Mouse (Mus musculus) ES-Bruce4 (cell line): Measurements from ENCODE around the gene Rela. TPM values are rescaled to one million over a fixed set of nuclear protein-coding genes. Genes with fewer than 3 reads are reported as not detected.

Experiments used
- H3K27ac ChIP-seq: 2 replicates; pipeline ENCODE4 v1.5.1; 2012; ENCODE audit warnings: low read length, inconsistent platforms; ENCODE audit not compliant: insufficient read depth
- H3K27me3 ChIP-seq: 2 replicates; pipeline ENCODE4 v1.6.1; 2012; ENCODE audit warnings: mild to moderate bottlenecking, low read length, inconsistent platforms; ENCODE audit not compliant: control insufficient read depth, poor library complexity, insufficient read depth, severe bottlenecking
- H3K36me3 ChIP-seq: 2 replicates; pipeline ENCODE4 v1.6.1; 2012; ENCODE audit warnings: inconsistent platforms, mild to moderate bottlenecking, low read length, moderate library complexity; ENCODE audit not compliant: control insufficient read depth, poor library complexity, insufficient read depth, severe bottlenecking
- H3K4me1 ChIP-seq: one replicate; pipeline ENCODE4 v1.8.1; 2011; ENCODE audit warnings: low read length; ENCODE audit not compliant: control insufficient read depth, insufficient read depth
- H3K4me3 ChIP-seq: 2 replicates; pipeline ENCODE4 v1.5.1; 2011; ENCODE audit warnings: low read depth, mild to moderate bottlenecking, low read length
- H3K9ac ChIP-seq: 2 replicates; pipeline ENCODE4 v1.6.1; 2012; ENCODE audit warnings: low read depth, mild to moderate bottlenecking, inconsistent platforms; ENCODE audit not compliant: poor library complexity, severe bottlenecking
- H3K9me3 ChIP-seq: replicated peaks from 2 replicates; pipeline ENCODE4 v1.6.1; 2012; ENCODE audit warnings: mild to moderate bottlenecking, low read length, inconsistent platforms; ENCODE audit not compliant: control insufficient read depth, poor library complexity, insufficient read depth, severe bottlenecking
- CTCF ChIP-seq: IDR thresholded peaks from one replicate; pipeline ENCODE4 v1.8.1; 2011; ENCODE audit warnings: low read depth, low read length
- EP300 ChIP-seq: IDR thresholded peaks from 2 replicates; pipeline ENCODE4 v1.6.1; 2011; ENCODE audit warnings: low read depth, low read length; ENCODE audit not compliant: insufficient read depth
- POLR2A ChIP-seq: IDR thresholded peaks from one replicate; pipeline ENCODE4 v1.8.1; 2011; ENCODE audit warnings: low read length; ENCODE audit not compliant: insufficient read depth
- polyA plus RNA-seq: library from polyadenylated mRNA; stranded (reverse); fragments of >200 nt; gene quantifications from 2 replicates; pipeline ENCODE4 v1.2.4, GENCODE M21; 2011; ENCODE audit warnings: low read depth; ENCODE audit not compliant: missing spikeins, insufficient read depth, insufficient read length

Rela gene
- polyA plus RNA-seq, 1 experiment: 28.5 TPM

DNA sequence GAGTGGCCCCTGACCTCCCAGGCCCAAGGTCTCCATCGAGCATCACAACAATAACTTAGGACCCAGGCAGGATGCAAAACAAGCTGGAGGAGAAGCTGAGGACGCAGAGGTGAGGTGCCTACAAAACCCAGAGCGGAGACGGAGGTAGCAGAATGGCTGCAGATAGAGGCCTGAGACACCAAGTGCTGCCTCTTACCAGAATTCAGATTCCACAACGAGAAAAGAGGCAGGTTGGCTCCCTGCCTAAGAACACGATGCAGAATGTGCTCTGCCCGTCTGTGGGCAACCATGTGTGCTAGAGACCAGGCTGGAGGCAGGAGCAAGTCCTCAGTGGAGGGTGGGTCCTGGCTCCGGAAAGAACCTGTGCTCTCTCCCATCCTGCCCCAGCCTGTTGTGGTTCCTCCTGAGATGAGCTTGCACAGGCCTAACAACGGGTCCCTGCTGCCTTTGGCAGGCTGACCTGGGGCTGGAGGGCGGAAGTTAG is 55.7 kb downstream of the Rela start:
- TF ChIP-seq EP300 (no peak), POLR2A (no peak), CTCF (no peak)
- Histone ChIP-seq H3K27ac (no peak overlapping the region), H3K9me3 (no peaks in the 10 kb centered on the region), H3K4me1 (peaks cover 2% of the 10 kb centered on the region), H3K36me3 (no peaks in the 10 kb centered on the region), H3K4me3 (no peak overlapping the region), H3K9ac (no peak overlapping the region), H3K27me3 (no peaks in the 10 kb centered on the region)

DNA sequence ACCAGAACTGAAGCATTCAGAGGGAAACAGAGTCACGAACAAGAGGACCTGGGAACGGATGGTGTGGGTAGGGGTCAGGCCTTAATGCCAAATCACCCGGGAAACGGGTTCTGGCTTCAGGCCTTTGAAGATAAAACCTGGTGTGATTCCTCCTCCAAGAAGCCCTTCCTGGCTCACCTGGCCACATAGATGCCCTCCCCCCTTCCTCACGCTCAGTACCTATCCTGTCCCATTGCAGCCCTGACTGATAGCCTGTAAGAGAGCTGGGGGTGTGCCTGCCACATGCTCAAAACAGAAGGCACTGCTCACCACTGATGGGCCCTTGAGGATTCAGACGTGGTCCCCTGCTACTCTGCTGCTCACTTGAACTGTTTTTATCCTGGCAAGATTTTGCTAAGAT is 56.5 kb downstream of the Rela start:
- H3K9me3 ChIP-seq: no peaks in the 10 kb centered on the region
- H3K9ac ChIP-seq: no peak overlapping the region
- no peaks in the 10 kb centered on the region for H3K27me3 ChIP-seq
- H3K27ac ChIP-seq: no peak overlapping the region
- no peak overlapping the region for H3K4me3 ChIP-seq
- H3K36me3 ChIP-seq: no peaks in the 10 kb centered on the region
- H3K4me1 ChIP-seq: peaks cover 2% of the 10 kb centered on the region
- TF ChIP-seq CTCF: no peak

DNA sequence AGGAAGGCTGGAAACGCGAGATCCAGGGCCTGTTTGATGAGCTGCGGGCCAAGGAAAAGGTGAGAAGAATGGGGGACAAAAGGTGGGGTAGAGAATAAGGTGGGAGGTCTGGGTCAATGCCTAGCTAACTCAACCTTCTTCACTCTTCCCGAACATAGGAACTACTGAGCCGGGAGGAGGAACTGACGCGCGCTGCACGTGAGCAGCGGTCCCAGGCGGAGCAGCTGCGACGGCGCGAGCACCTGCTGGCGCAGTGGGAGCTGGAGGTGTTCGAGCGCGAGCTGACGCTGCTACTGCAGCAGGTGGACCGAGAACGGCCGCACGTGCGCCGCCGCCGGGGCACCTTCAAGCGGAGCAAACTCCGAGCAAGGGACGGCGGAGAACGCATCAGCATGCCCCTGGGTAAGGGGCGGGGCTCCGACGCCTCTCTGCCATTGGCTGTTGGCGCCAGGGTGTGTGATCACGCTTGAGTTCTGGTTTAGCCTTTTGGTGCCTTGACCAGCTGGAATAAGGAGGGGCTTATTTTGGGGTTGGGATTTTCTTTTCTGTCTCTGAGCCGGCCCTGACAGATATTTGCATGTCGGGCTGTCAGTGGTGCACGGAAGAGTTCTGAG is 58.7 kb downstream of the Rela start:
- no peak overlapping the region for H3K27ac ChIP-seq
- peaks cover 2% of the 10 kb centered on the region for H3K4me1 ChIP-seq
- no peaks in the 10 kb centered on the region for H3K36me3 ChIP-seq
- peak overlapping the region; percentile 47 for H3K4me3 ChIP-seq
- H3K27me3 ChIP-seq: no peaks in the 10 kb centered on the region
- TF ChIP-seq POLR2A (no peak), EP300 (0 out of 2 replicates have a peak, but pooled peaks have one; percentile 5)
- no peak overlapping the region for H3K9ac ChIP-seq
- H3K9me3 ChIP-seq: no peaks in the 10 kb centered on the region

Other genes starting within 250 kb of the Rela start
- gene Sart1, start 248.8 kb upstream of the Rela start, polyA plus RNA-seq: 49.1 and 67.8 TPM in 2 replicates
- 0.49 TPM in 1 of 2 replicates, not detected in the other for gene Tsga10ip, start 235.0 kb upstream of the Rela start, polyA plus RNA-seq
- gene Drap1, start 212.5 kb upstream of the Rela start, polyA plus RNA-seq: 138 and 154 TPM in 2 replicates
- gene AI837181, start 212.3 kb upstream of the Rela start, polyA plus RNA-seq: 17.5 and 21.9 TPM in 2 replicates
- 1.3 and 2.3 TPM in 2 replicates for gene Fosl1, start 189.9 kb upstream of the Rela start, polyA plus RNA-seq
- gene Ccdc85b, start 179.6 kb upstream of the Rela start, polyA plus RNA-seq: 3.3 and 4.2 TPM in 2 replicates
- gene Fibp, start 176.9 kb upstream of the Rela start, polyA plus RNA-seq: 37.7 and 47.6 TPM in 2 replicates
- 1.2 and 1.6 TPM in 2 replicates for gene Ctsw, start 169.0 kb upstream of the Rela start, polyA plus RNA-seq
- gene Efemp2, start 163.5 kb upstream of the Rela start, polyA plus RNA-seq: 21.5 and 24.6 TPM in 2 replicates
- gene Mus81, start 149.1 kb upstream of the Rela start, polyA plus RNA-seq: 14.4 and 19.6 TPM in 2 replicates
- 878 and 879 TPM in 2 replicates for gene Cfl1, start 147.0 kb upstream of the Rela start, polyA plus RNA-seq
- 0.99 and 1.5 TPM in 2 replicates for gene 1700020D05Rik, start 133.7 kb upstream of the Rela start, polyA plus RNA-seq
- 6.4 and 7.7 TPM in 2 replicates for gene Snx32, start 126.9 kb upstream of the Rela start, polyA plus RNA-seq
- gene Ovol1, start 76.8 kb upstream of the Rela start, polyA plus RNA-seq: 0.46 and 0.52 TPM in 2 replicates
- 1.9 TPM in 2 replicates for gene Ap5b1, start 69.5 kb upstream of the Rela start, polyA plus RNA-seq
- gene Rnaseh2c, start 35.6 kb upstream of the Rela start, polyA plus RNA-seq: 47.2 and 56.5 TPM in 2 replicates
- gene Kat5, start 27.2 kb upstream of the Rela start, polyA plus RNA-seq: 50.9 and 65.5 TPM in 2 replicates
- gene Sipa1, start 26.2 kb downstream of the Rela start, polyA plus RNA-seq: 13.7 and 19.1 TPM in 2 replicates
- gene Map3k11, start 51.3 kb downstream of the Rela start, polyA plus RNA-seq: 25.8 and 27.8 TPM in 2 replicates
- gene Pcnx3, start 51.4 kb downstream of the Rela start, polyA plus RNA-seq: 39.7 and 43.7 TPM in 2 replicates
- gene Kcnk7, start 66.9 kb downstream of the Rela start, polyA plus RNA-seq: not detected in 2 replicates
- gene Ehbp1l1, start 88.8 kb downstream of the Rela start, polyA plus RNA-seq: 4.3 and 5.4 TPM in 2 replicates
- gene Fam89b, start 92.2 kb downstream of the Rela start, polyA plus RNA-seq: 13.1 and 14.6 TPM in 2 replicates
- gene Ltbp3, start 103.4 kb downstream of the Rela start, polyA plus RNA-seq: 5.9 and 8.2 TPM in 2 replicates
- gene Scyl1, start 133.9 kb downstream of the Rela start, polyA plus RNA-seq: 37.1 and 42.8 TPM in 2 replicates
- 26.3 and 33.1 TPM in 2 replicates for gene Frmd8, start 237.8 kb downstream of the Rela start, polyA plus RNA-seq
- gene Slc25a45, start 240.3 kb downstream of the Rela start, polyA plus RNA-seq: 0.46 and 0.48 TPM in 2 replicates